Comparison of ENCODE assay signal across 9 mouse cellular contexts in the genomic region with DNA sequence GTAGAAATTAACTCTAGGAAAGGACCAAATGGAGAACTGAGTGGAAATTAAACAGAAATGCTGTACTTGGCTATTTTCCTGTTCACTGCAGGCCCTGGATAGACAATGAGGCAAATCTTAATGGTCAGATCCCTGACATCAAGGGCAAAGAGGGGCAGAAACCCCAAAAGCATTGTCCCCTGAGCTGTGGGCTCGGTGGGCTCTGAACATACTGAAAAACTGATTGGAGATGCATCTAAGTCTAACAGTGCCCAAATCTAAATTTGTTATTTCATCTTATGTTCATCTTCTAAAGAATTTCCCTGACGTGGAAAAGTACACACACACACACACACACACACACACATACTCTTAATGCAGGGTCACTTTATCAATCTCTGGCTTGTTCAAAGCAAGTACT. TPM values are rescaled to one million over a fixed set of nuclear protein-coding genes. Genes with fewer than 3 reads are reported as not detected.
A peak's percentile ranks its signal among the peaks of the same experiment; 100 is the strongest.
DNase-seq lines count a peak whose midpoint lies in the region; ATAC-seq lines count a peak whose summit lies in the region.
"Had no signal": no experiment of that assay in that cellular context is flagged by ENCODE, and none has a peak within 500 bp of the region (broad histone marks: within the 10 kb centered on the region; RNA-seq: fewer than 3 reads in every experiment).

No protein-coding gene starts in this region.

- peak; percentile 23 for DNase-seq in cerebellum, adult 8-10 months
- no peak for DNase-seq in cerebellum, postnatal 4 days (ENCODE audit: low spot score in 2 of 2)
- DNase-seq in lung, postnatal 4 days = no peak
- no peak for DNase-seq in spleen, adult 12 weeks (ENCODE audit: low spot score)
- no peak for DNase-seq in left cerebral cortex, postnatal 36 days (ENCODE audit: low spot score in 2 of 2)

- peaks cover 12% of the 10 kb centered on the region for H3K4me1 ChIP-seq in lung, embryonic 16.5 days (replicated peaks; ENCODE audit: control insufficient read depth, insufficient read depth, low read length)
- H3K4me1 ChIP-seq in limb, embryonic 12.5 days (replicated peaks) = peaks cover 21% of the 10 kb centered on the region
- H3K4me1 ChIP-seq in neural tube, embryonic 15.5 days = peaks cover 36% of the 10 kb centered on the region

- no peaks in the 10 kb centered on the region for H3K9me3 ChIP-seq in lung, embryonic 16.5 days (ENCODE audit: control insufficient read depth, low read length)
- H3K9me3 ChIP-seq in limb, embryonic 12.5 days = no peaks in the 10 kb centered on the region
- no peaks in the 10 kb centered on the region for H3K9me3 ChIP-seq in neural tube, embryonic 15.5 days (replicated peaks)

- WGBS in lung, embryonic 16.5 days = 56% methylated on average over 2 of the region's 2 CpGs
- 70% methylated on average over 2 of the region's 2 CpGs for WGBS in limb, embryonic 12.5 days
- 73% methylated on average over 2 of the region's 2 CpGs for WGBS in neural tube, embryonic 15.5 days

- no peak overlapping the region for H3K9ac ChIP-seq in lung, embryonic 16.5 days (ENCODE audit: low read length)
- peak overlapping the region; percentile 78; the same call in 1 of the 2 replicates for H3K9ac ChIP-seq in limb, embryonic 12.5 days (replicated peaks)
- peak overlapping the region; percentile 80 for H3K9ac ChIP-seq in neural tube, embryonic 15.5 days (replicated peaks)

- intact Hi-C loops in left cerebral cortex, postnatal 36 days (cut with DNase I) = loop anchor here (2.0 kb wide), 1 partner anchor 27 kb away; a partner anchor contains a TSS

- H3K4me2 ChIP-seq in lung, embryonic 16.5 days (ENCODE audit: low read depth, low read length) = peak overlapping the region; percentile 81
- peak overlapping the region; percentile 76 for H3K4me2 ChIP-seq in limb, embryonic 12.5 days
- H3K4me2 ChIP-seq in neural tube, embryonic 15.5 days = peak overlapping the region; percentile 73

- no peak for ATAC-seq in lung, embryonic 16.5 days (ENCODE audit: low read depth)
- no peak for ATAC-seq in limb, embryonic 12.5 days (ENCODE audit: insufficient number of reproducible peaks, insufficient read depth, low FRiP score, low TSS enrichment, low read depth)
- ATAC-seq in neural tube, embryonic 15.5 days (ENCODE audit: low FRiP score) = no peak

- H3K27ac ChIP-seq in lung, embryonic 16.5 days (ENCODE audit: low read length) = no peak overlapping the region
- no peak overlapping the region for H3K27ac ChIP-seq in limb, embryonic 12.5 days
- peak overlapping the region; percentile 98 for H3K27ac ChIP-seq in neural tube, embryonic 15.5 days (replicated peaks)

- H3K27me3 ChIP-seq in lung, embryonic 16.5 days (ENCODE audit: control insufficient read depth, insufficient read depth, low read depth, low read length) = no peaks in the 10 kb centered on the region
- H3K27me3 ChIP-seq in limb, embryonic 12.5 days = no peaks in the 10 kb centered on the region
- no peaks in the 10 kb centered on the region for H3K27me3 ChIP-seq in neural tube, embryonic 15.5 days (replicated peaks)

- no peak overlapping the region; the same call in 1 of the 2 replicates for H3K4me3 ChIP-seq in lung, embryonic 16.5 days (ENCODE audit: low read length)
- H3K4me3 ChIP-seq in limb, embryonic 12.5 days (replicated peaks) = peak overlapping the region; percentile 66
- H3K4me3 ChIP-seq in neural tube, embryonic 15.5 days (replicated peaks) = peak overlapping the region; percentile 83

- H3K36me3 ChIP-seq in lung, embryonic 16.5 days (ENCODE audit: control insufficient read depth, insufficient read depth, low read length) = no peaks in the 10 kb centered on the region
- H3K36me3 ChIP-seq in limb, embryonic 12.5 days = no peaks in the 10 kb centered on the region
- H3K36me3 ChIP-seq in neural tube, embryonic 15.5 days = no peaks in the 10 kb centered on the region

RNA-seq across cellular contexts. Expression of a gene that starts 0.5 kb away (rescaled TPM):
- 46.3 and 48.0 TPM in 2 replicates for polyA plus RNA-seq in lung, embryonic 16.5 days (2015; fragmentation: Nextera tagmentation; extraction: Ambion mirVana)
- polyA plus RNA-seq in limb, embryonic 12.5 days (2016; fragmentation: Nextera tagmentation; extraction: Ambion mirVana) = 62.7 and 66.4 TPM in 2 replicates
- 248 and 299 TPM in 2 replicates for polyA plus RNA-seq in neural tube, embryonic 15.5 days (2015; fragmentation: Nextera tagmentation; extraction: Ambion mirVana)
- total RNA-seq in left cerebral cortex, postnatal 36 days (2021) = 100 to 1,000 TPM; 437 to 517 TPM

RNA-seq across cellular contexts. Expression of a gene that starts 18.0 kb away (rescaled TPM):
- polyA plus RNA-seq in lung, embryonic 16.5 days (2015; fragmentation: Nextera tagmentation; extraction: Ambion mirVana) = 1.0 and 4.6 TPM in 2 replicates
- 0.23 and 0.37 TPM in 2 replicates for polyA plus RNA-seq in limb, embryonic 12.5 days (2016; fragmentation: Nextera tagmentation; extraction: Ambion mirVana)
- polyA plus RNA-seq in neural tube, embryonic 15.5 days (2015; fragmentation: Nextera tagmentation; extraction: Ambion mirVana) = 0.36 and 0.59 TPM in 2 replicates
- total RNA-seq in left cerebral cortex, postnatal 36 days (2021) = under 1 TPM; 0.42 to 0.79 TPM
- total RNA-seq: hematopoietic stem cell, adult 5-6 weeks had no signal

RNA-seq across cellular contexts. Expression of a gene that starts 27.8 kb away (rescaled TPM):
- 47.8 and 50.3 TPM in 2 replicates for polyA plus RNA-seq in lung, embryonic 16.5 days (2015; fragmentation: Nextera tagmentation; extraction: Ambion mirVana)
- 29.9 and 31.4 TPM in 2 replicates for polyA plus RNA-seq in limb, embryonic 12.5 days (2016; fragmentation: Nextera tagmentation; extraction: Ambion mirVana)
- polyA plus RNA-seq in neural tube, embryonic 15.5 days (2015; fragmentation: Nextera tagmentation; extraction: Ambion mirVana) = 83.2 and 91.4 TPM in 2 replicates
- 100 to 1,000 TPM in 1 of 2 experiments, 10 to 100 TPM in 1; 97.4 to 114 TPM for total RNA-seq in left cerebral cortex, postnatal 36 days (2021)

RNA-seq across cellular contexts. Expression of a gene that starts 51.4 kb away (rescaled TPM):
- polyA plus RNA-seq in lung, embryonic 16.5 days (2015; fragmentation: Nextera tagmentation; extraction: Ambion mirVana) = 61.8 and 67.0 TPM in 2 replicates
- 34.4 and 37.4 TPM in 2 replicates for polyA plus RNA-seq in limb, embryonic 12.5 days (2016; fragmentation: Nextera tagmentation; extraction: Ambion mirVana)
- polyA plus RNA-seq in neural tube, embryonic 15.5 days (2015; fragmentation: Nextera tagmentation; extraction: Ambion mirVana) = 91.6 and 107 TPM in 2 replicates
- total RNA-seq in left cerebral cortex, postnatal 36 days (2021) = 100 to 1,000 TPM; 145 to 165 TPM

RNA-seq across cellular contexts. Expression of a gene that starts 57.9 kb away (rescaled TPM):
- polyA plus RNA-seq in lung, embryonic 16.5 days (2015; fragmentation: Nextera tagmentation; extraction: Ambion mirVana) = 181 and 208 TPM in 2 replicates
- polyA plus RNA-seq in limb, embryonic 12.5 days (2016; fragmentation: Nextera tagmentation; extraction: Ambion mirVana) = 167 and 168 TPM in 2 replicates
- polyA plus RNA-seq in neural tube, embryonic 15.5 days (2015; fragmentation: Nextera tagmentation; extraction: Ambion mirVana) = 163 and 179 TPM in 2 replicates
- total RNA-seq in left cerebral cortex, postnatal 36 days (2021) = 10 to 100 TPM; 70.9 to 75.7 TPM
